Mouse (Mus musculus) cerebral cortex, adult 2 months (tissue): ENCODE data around the gene Carhsp1.

Source experiments
- WGBS: fragments of 180-500 bp; shearing (Covaris S2); methylation state at CpG from one replicate; pipeline ENCODE4 v1.1.7; 2018; 5-methylcytosine and 5-hydroxymethylcytosine counted together

The Carhsp1 gene

GRCm38 (mm10) chr16:8637217-8638051 is 34.5 kb downstream of the Carhsp1 start, which contains the start of the genes Pmm2 and Tmem186:
Gene Pmm2 (plus strand): TSS chr16:8637674.
Gene Tmem186 (minus strand): TSS chr16:8637712.
- under 1% methylated on average over 59 of the region's 59 CpGs for WGBS

GRCm38 (mm10) chr16:8636867-8637216 is 35.1 kb downstream of the Carhsp1 start:
- under 1% methylated on average over 13 of the region's 13 CpGs for WGBS

- 90% methylated on average over 5 of the region's 5 CpGs for WGBS
These were observed 40.5 kb downstream of the Carhsp1 start for GRCm38 (mm10) chr16:8631428-8631827.

GRCm38 (mm10) chr16:8630419-8630818 is 41.5 kb downstream of the Carhsp1 start:
- 86% methylated on average over 2 of the region's 2 CpGs for WGBS

GRCm38 (mm10) chr16:8620315-8621115 is 51.4 kb downstream of the Carhsp1 start:
- 80% methylated on average over 16 of the region's 16 CpGs for WGBS

- WGBS = 73% methylated on average over 10 of the region's 10 CpGs
These were observed 52.2 kb downstream of the Carhsp1 start for GRCm38 (mm10) chr16:8619659-8620314.

- WGBS = 87% methylated on average over 3 of the region's 3 CpGs
These were observed 58.5 kb downstream of the Carhsp1 start for GRCm38 (mm10) chr16:8613447-8613846.

GRCm38 (mm10) chr16:8613039-8613438 is 58.9 kb downstream of the Carhsp1 start:
- 84% methylated on average over 4 of the region's 4 CpGs for whole genome bisulfite sequencing

GRCm38 (mm10) chr16:8612214-8613005 is 59.5 kb downstream of the Carhsp1 start:
- 89% methylated on average over 8 of the region's 8 CpGs for WGBS

GRCm38 (mm10) chr16:8610397-8610796 is 61.6 kb downstream of the Carhsp1 start:
- WGBS = 67% methylated on average over 3 of the region's 3 CpGs
